Mouse (Mus musculus) CH12.LX (cell line): Measurements from ENCODE around the gene C5ar1.
A peak's percentile ranks its signal among the peaks of the same experiment; 100 is the strongest.

Source experiments
- CHD2 ChIP-seq: IDR thresholded peaks from 2 replicates; pipeline ENCODE4 v1.6.1; 2011; ENCODE audit warnings: low read length, improper control_type of control experiment
- CTCF ChIP-seq, 2 experiments: IDR thresholded peaks in 1 of 2; conservative IDR thresholded peaks in 1 of 2; 2 replicates each; pipeline ENCODE4 v1.5.1; 2011 to 2012; ENCODE audit warnings: low read depth in 2 of 2, low read length in 2 of 2, improper control_type of control experiment in 1 of 2, inconsistent platforms in 1 of 2, mild to moderate bottlenecking in 1 of 2, moderate library complexity in 1 of 2
- E2F4 ChIP-seq: IDR thresholded peaks from 2 replicates; pipeline ENCODE4 v1.6.1; 2011; ENCODE audit warnings: low read depth, low read length, improper control_type of control experiment; ENCODE audit not compliant: insufficient replicate concordance
- ELF1 ChIP-seq: IDR thresholded peaks from 2 replicates; pipeline ENCODE4 v1.6.1; 2014; ENCODE audit warnings: low read depth, mild to moderate bottlenecking, inconsistent platforms, low read length, improper control_type of control experiment
- EP300 ChIP-seq: IDR thresholded peaks from 2 replicates; pipeline ENCODE4 v1.6.1; 2011; ENCODE audit warnings: low read length, improper control_type of control experiment
- MAFK ChIP-seq: IDR thresholded peaks from 2 replicates; pipeline ENCODE4 v1.6.1; 2011; ENCODE audit warnings: low read length, improper control_type of control experiment; ENCODE audit not compliant: insufficient replicate concordance
- PAX5 ChIP-seq: IDR thresholded peaks from 2 replicates; pipeline ENCODE4 v1.6.1; 2012; ENCODE audit warnings: low read length, inconsistent platforms, mixed read lengths
- POLR2A ChIP-seq: IDR thresholded peaks from 2 replicates; pipeline ENCODE4 v1.6.1; 2011; ENCODE audit warnings: low read depth, mild to moderate bottlenecking, improper control_type of control experiment, low read length

DNA sequence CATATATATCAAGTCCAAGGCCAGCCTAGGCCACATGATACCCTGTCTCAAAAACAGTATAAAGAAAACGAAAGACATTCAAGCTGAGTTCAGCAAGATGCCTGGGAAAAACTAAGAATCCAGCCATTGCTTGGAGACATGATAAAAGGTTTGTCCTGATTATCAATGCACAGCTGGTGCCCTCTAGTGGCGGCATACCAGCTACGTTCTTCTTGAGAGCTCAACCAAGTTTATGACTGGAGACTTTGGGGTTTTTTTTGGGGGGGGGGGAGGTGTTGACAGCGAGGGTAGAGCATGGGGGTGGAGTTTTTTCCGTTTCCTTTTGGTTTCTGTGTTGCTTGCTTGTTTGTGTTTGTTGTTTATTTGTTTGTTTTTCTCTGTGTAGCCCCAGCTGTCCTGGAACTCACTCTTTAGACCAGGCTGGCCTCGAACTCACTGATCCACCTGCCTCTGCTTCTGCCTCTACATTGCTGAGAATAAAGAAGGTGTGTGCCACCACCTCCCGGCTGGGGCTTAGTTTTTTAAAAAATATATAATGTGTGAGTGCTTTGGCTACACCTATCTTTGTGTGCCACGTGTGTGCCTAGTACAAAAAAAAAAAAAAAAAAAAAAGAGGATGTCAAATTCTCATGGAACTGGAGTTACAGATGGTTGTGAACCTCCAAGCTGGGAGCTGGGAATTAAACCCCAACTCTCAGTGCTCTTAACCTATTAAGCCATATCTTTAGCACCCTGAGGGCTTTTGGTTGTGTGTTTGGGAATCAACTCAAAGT is 3.9 kb upstream of the C5ar1 start:
- no peak for TF ChIP-seq ELF1
- peak; percentile 67 to 90 for TF ChIP-seq CTCF (conservative IDR thresholded peaks at IDR 0.05 in 1 of 2, IDR thresholded peaks at IDR 0.05 in 1 of 2; ENCODE audit: low read depth in 2 of 2, low read length in 2 of 2)
- TF ChIP-seq CHD2: no peak
- TF ChIP-seq EP300: no peak
- no peak for TF ChIP-seq PAX5
- TF ChIP-seq POLR2A: no peak
- TF ChIP-seq MAFK: no peak
- TF ChIP-seq E2F4: no peak
